Mouse (Mus musculus) G1E (cell line): ENCODE results near the gene Lrp4.

ENCODE experiments used
- CTCF ChIP-seq: IDR thresholded peaks from 2 replicates; pipeline ENCODE4 v1.5.1; 2012; ENCODE audit warnings: low read depth, low read length, inconsistent platforms, mixed read lengths
- GATA1 ChIP-seq: IDR thresholded peaks from 2 replicates; pipeline ENCODE4 v1.6.1; 2012; ENCODE audit warnings: borderline replicate concordance, low read length, inconsistent platforms, mixed read lengths
- GATA2 ChIP-seq: IDR thresholded peaks from 2 replicates; pipeline ENCODE4 v1.6.1; 2012; ENCODE audit warnings: low read depth, low read length, inconsistent platforms, borderline replicate concordance
- POLR2AphosphoS5 ChIP-seq: IDR thresholded peaks from 2 replicates; pipeline ENCODE4 v1.6.1; 2012; ENCODE audit warnings: low read depth, low read length, inconsistent platforms; ENCODE audit not compliant: insufficient replicate concordance

- TF ChIP-seq CTCF (no peak), GATA1 (no peak), POLR2AphosphoS5 (no peak), GATA2 (no peak)
These were observed 3.9 kb upstream of the Lrp4 start for GRCm38 (mm10) chr2:91453231-91454075.
